Mouse (Mus musculus) ES-E14 (cell line): ENCODE measurements around the gene Tbpl1. TPM values are rescaled to one million over a fixed set of nuclear protein-coding genes. Genes with fewer than 3 reads are reported as not detected.
A peak's percentile ranks its signal among the peaks of the same experiment; 100 is the strongest.

Experiments
- DNase-seq: peaks from one replicate; pipeline ENCODE4 v3.0.0-alpha.2; 2013; ENCODE audit warnings: low read depth, low spot score
- H3K27ac ChIP-seq: 2 replicates; pipeline ENCODE4 v1.5.1; 2012; ENCODE audit warnings: low read depth, mild to moderate bottlenecking, low read length, moderate library complexity, mixed read lengths; ENCODE audit not compliant: poor library complexity, insufficient read depth, severe bottlenecking
- H3K36me3 ChIP-seq: 2 replicates; pipeline ENCODE4 v1.6.1; 2012; ENCODE audit warnings: mild to moderate bottlenecking, low read length, moderate library complexity, mixed read lengths; ENCODE audit not compliant: control insufficient read depth, poor library complexity, insufficient read depth, severe bottlenecking
- H3K4me1 ChIP-seq, 2 experiments: fragments of 150-350 bp in 1 of 2; sonication (generic) in 1 of 2; 2 replicates each; pipeline ENCODE4 v1.6.1; 2012; ENCODE audit warnings: low read length in 2 of 2, mild to moderate bottlenecking in 1 of 2, mixed read lengths in 1 of 2; ENCODE audit not compliant: control insufficient read depth in 2 of 2, insufficient read depth in 2 of 2, poor library complexity in 1 of 2
- H3K4me3 ChIP-seq, 2 experiments: fragments of 150-350 bp in 1 of 2; sonication (generic) in 1 of 2; 2 replicates each; pipeline ENCODE4 v1.5.1; 2012; ENCODE audit warnings: low read length in 2 of 2, low read depth in 1 of 2, mild to moderate bottlenecking in 1 of 2, mixed read lengths in 1 of 2; ENCODE audit not compliant: insufficient read depth in 1 of 2, poor library complexity in 1 of 2, severe bottlenecking in 1 of 2
- H3K9ac ChIP-seq: 2 replicates; pipeline ENCODE4 v1.6.1; 2012; ENCODE audit warnings: low read depth, mild to moderate bottlenecking, low read length, mixed read lengths; ENCODE audit not compliant: poor library complexity, insufficient read depth, severe bottlenecking
- H3K9me3 ChIP-seq: fragments of 150-350 bp; sonication (generic); 2 replicates; pipeline ENCODE4 v1.6.1; 2012; ENCODE audit warnings: low read depth, mild to moderate bottlenecking, low read length; ENCODE audit not compliant: control insufficient read depth, insufficient read depth
- CHD2 ChIP-seq: IDR thresholded peaks from 2 replicates; pipeline ENCODE4 v1.6.1; 2014; ENCODE audit warnings: mild to moderate bottlenecking, low read depth, low read length, inconsistent platforms
- HCFC1 ChIP-seq: IDR thresholded peaks from 2 replicates; pipeline ENCODE4 v1.6.1; 2012; ENCODE audit warnings: low read length, inconsistent platforms, borderline replicate concordance; ENCODE audit not compliant: insufficient read depth
- MAFK ChIP-seq: IDR thresholded peaks from 2 replicates; pipeline ENCODE4 v1.6.1; 2014; ENCODE audit warnings: mild to moderate bottlenecking, low read depth, low read length, inconsistent platforms; ENCODE audit not compliant: insufficient read depth
- ZC3H11A ChIP-seq: IDR thresholded peaks from 2 replicates; pipeline ENCODE4 v1.6.1; 2012; ENCODE audit warnings: low read depth, mild to moderate bottlenecking, inconsistent platforms, low read length, borderline replicate concordance
- ZNF384 ChIP-seq: IDR thresholded peaks from 2 replicates; pipeline ENCODE4 v1.6.1; 2012; ENCODE audit warnings: low read depth, low read length, inconsistent platforms
- in situ Hi-C, 2 experiments: fragments of 600-800 bp; cut with MboI; formaldehyde crosslinking; loops; one replicate each; pipeline ENCODE4 v1.15.1; 2025; ENCODE audit warnings: low sequenced_read_pairs in 2 of 2, inconsistent platforms in 1 of 2; ENCODE audit not compliant: unreplicated experiment in 2 of 2
- total RNA-seq: library from RNA; depleted of rRNA; stranded (reverse); fragments of 300-350 nt; gene quantifications from 2 replicates; pipeline ENCODE4 v1.2.3, GENCODE M21; 2012

The Tbpl1 gene
- total RNA-seq, 1 experiment = 26.8 TPM

GRCm38 (mm10) chr10:22746334-22747322 lies 14.9 kb upstream of the Tbpl1 start:
- Histone ChIP-seq H3K27ac (no peak overlapping the region), H3K4me1 (peaks cover 0 to 2% of the 10 kb centered on the region in 2 experiments; a peak in 1 of 4 replicates), H3K9me3 (no peaks in the 10 kb centered on the region), H3K9ac (no peak overlapping the region), H3K36me3 (no peaks in the 10 kb centered on the region), H3K4me3 (no peak overlapping the region)
- in situ Hi-C loops = no loop called here
- no peak for DNase-seq
- no peak for TF ChIP-seq MAFK
- TF ChIP-seq CHD2 = no peak
- TF ChIP-seq ZC3H11A = no peak
- TF ChIP-seq ZNF384 = no peak
- no peak for TF ChIP-seq HCFC1

GRCm38 (mm10) chr10:22745922-22746321 lies 14.2 kb upstream of the Tbpl1 start:
- Histone ChIP-seq H3K9ac (no peak overlapping the region), H3K9me3 (no peaks in the 10 kb centered on the region), H3K4me1 (peaks cover 0 to 2% of the 10 kb centered on the region in 2 experiments; a peak in 1 of 4 replicates), H3K27ac (no peak overlapping the region), H3K4me3 (no peak overlapping the region), H3K36me3 (no peaks in the 10 kb centered on the region)
- DNase-seq = no peak
- in situ Hi-C loops = no loop called here
- TF ChIP-seq MAFK (no peak), ZNF384 (no peak), ZC3H11A (no peak), HCFC1 (no peak), CHD2 (no peak)

DNA sequence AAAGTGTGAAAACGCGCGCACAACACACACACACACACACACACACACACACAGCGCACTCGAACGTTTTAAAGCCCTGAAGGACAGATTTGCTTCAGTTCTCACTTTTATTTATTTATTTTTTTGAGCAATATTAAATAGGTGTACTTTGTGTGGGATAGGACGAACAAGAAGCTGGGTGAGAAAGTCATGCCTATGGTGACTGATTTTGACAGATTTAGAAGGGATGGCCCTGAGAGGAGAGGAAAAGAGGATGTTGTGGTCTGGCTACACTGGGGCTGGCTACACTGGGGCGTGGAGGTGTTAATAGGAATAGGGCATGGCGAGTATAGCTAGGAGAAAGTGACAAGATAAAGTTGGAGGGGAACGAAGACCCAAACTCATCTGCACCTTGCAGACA lies 443 bp upstream of the Tbpl1 start:
- in situ Hi-C loops = no loop called here

DNA sequence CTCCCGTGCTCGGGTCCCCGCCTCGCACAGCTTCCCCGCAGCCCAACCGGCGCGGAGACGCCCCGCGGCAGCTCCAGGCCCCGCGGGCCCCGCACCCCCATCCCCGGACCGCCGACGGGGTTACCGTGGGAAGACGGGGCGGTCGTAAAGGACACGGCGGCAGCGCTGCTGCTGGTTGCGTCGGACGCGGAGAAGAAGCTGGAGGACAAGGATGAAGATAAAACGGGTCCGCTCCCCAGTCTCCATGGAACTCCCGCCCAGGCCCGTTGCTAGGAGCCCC lies 806 bp downstream of the Tbpl1 start:
- in situ Hi-C loops = no loop called here
- Histone ChIP-seq H3K36me3 (no peaks in the 10 kb centered on the region), H3K4me1 (peaks cover 0 to 5% of the 10 kb centered on the region in 2 experiments; a peak in 1 of 4 replicates), H3K4me3 (peak overlapping the region; percentile 83 to 98), H3K9me3 (no peaks in the 10 kb centered on the region), H3K27ac (peak overlapping the region; percentile 14; the same call in 1 of the 2 replicates), H3K9ac (peak overlapping the region; percentile 87)
- no peak for TF ChIP-seq ZC3H11A
- no peak for TF ChIP-seq CHD2
- TF ChIP-seq ZNF384 = no peak
- no peak for TF ChIP-seq HCFC1
- no peak for TF ChIP-seq MAFK
- DNase-seq = no peak

More for the DNA sequence above, 443 bp upstream of the Tbpl1 start:
- H3K4me3 ChIP-seq = peak overlapping the region; percentile 83 to 98; a peak in 3 of 4 replicates
- H3K9ac ChIP-seq = peak overlapping the region; percentile 96
- no peaks in the 10 kb centered on the region for H3K36me3 ChIP-seq
- no peak for TF ChIP-seq ZNF384
- no peak for TF ChIP-seq MAFK
- no peak for TF ChIP-seq HCFC1
- TF ChIP-seq CHD2 = no peak
- no peak for TF ChIP-seq ZC3H11A
- no peaks in the 10 kb centered on the region for H3K9me3 ChIP-seq
- H3K27ac ChIP-seq = no peak overlapping the region
- peaks cover 0 to 5% of the 10 kb centered on the region in 2 experiments; a peak in 1 of 4 replicates for H3K4me1 ChIP-seq
- DNase-seq = no peak
